Mouse (Mus musculus) neural tube, embryonic 12.5 days (tissue): ENCODE results near the gene Gng4. TPM values are rescaled to one million over a fixed set of nuclear protein-coding genes. Genes with fewer than 3 reads are reported as not detected.

Experiments
- ATAC-seq: fragments of 200-750 bp; cut with Nextera tagmentation; 2 replicates; pipeline ENCODE4 v1.8.0; 2017; ENCODE audit warnings: low read depth, mild to moderate bottlenecking, moderate TSS enrichment, moderate library complexity; ENCODE audit not compliant: low FRiP score
- H3K27ac ChIP-seq: fragments of 300-500 bp; sonication (generic); 2 replicates; pipeline ENCODE4 v1.5.1; 2016
- H3K27me3 ChIP-seq: fragments of 300-500 bp; sonication (generic); replicated peaks from 2 replicates; pipeline ENCODE4 v1.6.1; 2016; ENCODE audit warnings: mild to moderate bottlenecking
- H3K36me3 ChIP-seq: fragments of 300-500 bp; sonication (generic); 2 replicates; pipeline ENCODE4 v1.6.1; 2016; ENCODE audit warnings: mild to moderate bottlenecking
- H3K4me1 ChIP-seq: fragments of 300-500 bp; sonication (generic); 2 replicates; pipeline ENCODE4 v1.6.1; 2016
- H3K4me2 ChIP-seq: fragments of 300-500 bp; sonication (generic); replicated peaks from 2 replicates; pipeline ENCODE4 v1.6.1; 2016; ENCODE audit warnings: mild to moderate bottlenecking
- H3K4me3 ChIP-seq: fragments of 300-500 bp; sonication (generic); 2 replicates; pipeline ENCODE4 v1.5.1; 2016
- H3K9ac ChIP-seq: fragments of 300-500 bp; sonication (generic); 2 replicates; pipeline ENCODE4 v1.6.1; 2016; ENCODE audit warnings: mild to moderate bottlenecking
- H3K9me3 ChIP-seq: fragments of 300-500 bp; sonication (generic); 2 replicates; pipeline ENCODE4 v1.6.1; 2016; ENCODE audit warnings: mild to moderate bottlenecking
- WGBS: fragments of 180-500 bp; shearing (Covaris S2); methylation state at CpG from one replicate; pipeline ENCODE4 v1.1.7; 2016; 5-methylcytosine and 5-hydroxymethylcytosine counted together
- polyA plus RNA-seq: library from polyadenylated mRNA; unstranded; fragments of >200 nt; fragmentation: Nextera tagmentation; extraction: Ambion mirVana; gene quantifications from 2 replicates; pipeline ENCODE4 v1.2.1, GENCODE M21; 2016

Gene Gng4
- polyA plus RNA-seq, 1 experiment from 2014 or later: 6.8 TPM

GRCm38 (mm10) chr13:13867078-13867759 is 83.4 kb downstream of the Gng4 start:
- H3K27me3 ChIP-seq: no peaks in the 10 kb centered on the region
- H3K27ac ChIP-seq: no peak overlapping the region
- no peaks in the 10 kb centered on the region for H3K4me1 ChIP-seq
- no peaks in the 10 kb centered on the region for H3K36me3 ChIP-seq
- ATAC-seq: 0 out of 2 replicates have a peak, but pooled peaks have one; percentile 46
- no peak overlapping the region for H3K4me3 ChIP-seq
- WGBS: 87% methylated on average over 2 of the region's 2 CpGs
- H3K4me2 ChIP-seq: no peak overlapping the region
- H3K9me3 ChIP-seq: no peaks in the 10 kb centered on the region
- no peak overlapping the region for H3K9ac ChIP-seq

- H3K9me3 ChIP-seq: no peaks in the 10 kb centered on the region
- no peak overlapping the region for H3K4me3 ChIP-seq
- no peaks in the 10 kb centered on the region for H3K27me3 ChIP-seq
- H3K4me1 ChIP-seq: no peaks in the 10 kb centered on the region
- no peak overlapping the region for H3K27ac ChIP-seq
- H3K9ac ChIP-seq: no peak overlapping the region
- peak; percentile 83 for ATAC-seq
- WGBS: 17% methylated on average over 3 of the region's 3 CpGs
- no peak overlapping the region for H3K4me2 ChIP-seq
- H3K36me3 ChIP-seq: no peaks in the 10 kb centered on the region
Measured at GRCm38 (mm10) chr13:13867922-13868321, 84.1 kb downstream of the Gng4 start.

Other genes with a start within 250 kb of the Gng4 start
- 3.5 and 5.8 TPM in 2 replicates for gene Lyst, start 193.7 kb upstream of the Gng4 start, polyA plus RNA-seq
- gene B3galnt2, start 170.4 kb downstream of the Gng4 start, polyA plus RNA-seq: 28.3 and 33.8 TPM in 2 replicates